Mouse (Mus musculus): ENCODE data around the gene Rangap1. TPM values are rescaled to one million over a fixed set of nuclear protein-coding genes. Genes with fewer than 3 reads are reported as not detected.

Rangap1 gene
- polyA plus RNA-seq, 1 experiment from 2014 or later: 166 TPM

- Histone ChIP-seq H3K4me1 (replicated peaks) (peaks cover under 1% of the 10 kb centered on the region; the same call in 1 of the 2 replicates), H3K27ac (no peak overlapping the region), H3K36me3 (peaks cover 76% of the 10 kb centered on the region), H3K27me3 (ENCODE audit: insufficient read depth, poor library complexity, severe bottlenecking) (no peaks in the 10 kb centered on the region), H3K4me3 (no peak overlapping the region), H3K9me3 (no peaks in the 10 kb centered on the region)
- 89% methylated on average over 4 of the region's 4 CpGs for WGBS
- DNase-seq (ENCODE audit: low spot score): peak; percentile 40
These were observed 75.1 kb downstream of the Rangap1 start for GRCm38 (mm10) chr15:81670231-81670640.

GRCm38 (mm10) chr15:81666957-81667356 lies 78.4 kb downstream of the Rangap1 start:
- Histone ChIP-seq H3K4me3 (no peak overlapping the region), H3K27ac (no peak overlapping the region), H3K4me1 (replicated peaks) (peaks cover 14% of the 10 kb centered on the region), H3K9me3 (no peaks in the 10 kb centered on the region), H3K27me3 (ENCODE audit: insufficient read depth, poor library complexity, severe bottlenecking) (no peaks in the 10 kb centered on the region), H3K36me3 (peaks cover 51% of the 10 kb centered on the region)
- no peak for DNase-seq (ENCODE audit: low spot score)
- 88% methylated on average over 10 of the region's 10 CpGs for WGBS

- WGBS: under 1% methylated on average over 55 of the region's 55 CpGs
- peak; percentile 93 for DNase-seq (ENCODE audit: low spot score)
- Histone ChIP-seq H3K9me3 (no peaks in the 10 kb centered on the region), H3K27me3 (ENCODE audit: insufficient read depth, poor library complexity, severe bottlenecking) (no peaks in the 10 kb centered on the region), H3K4me3 (peak within 1 kb of the TSS; percentile 91), H3K27ac (peak within 1 kb of the TSS; percentile 89), H3K36me3 (peaks cover 22% of the 10 kb centered on the region), H3K4me1 (replicated peaks) (peaks cover 14% of the 10 kb centered on the region)
These were observed 81.4 kb downstream of the Rangap1 start, which contains the start of gene L3mbtl2 for GRCm38 (mm10) chr15:81663697-81664561. Gene L3mbtl2, plus strand, starts transcription at chr15:81663889.

GRCm38 (mm10) chr15:81663281-81663680 lies 82.0 kb downstream of the Rangap1 start:
- DNase-seq (ENCODE audit: low spot score): no peak
- Histone ChIP-seq H3K27me3 (ENCODE audit: insufficient read depth, poor library complexity, severe bottlenecking) (no peaks in the 10 kb centered on the region), H3K9me3 (no peaks in the 10 kb centered on the region), H3K4me1 (replicated peaks) (peaks cover 14% of the 10 kb centered on the region), H3K36me3 (peaks cover 16% of the 10 kb centered on the region), H3K27ac (peak overlapping the region; percentile 89; the same call in 1 of the 2 replicates), H3K4me3 (peak overlapping the region; percentile 91)
- 65% methylated on average over 10 of the region's 10 CpGs for WGBS

GRCm38 (mm10) chr15:81661701-81662100 lies 83.6 kb downstream of the Rangap1 start:
- no peaks in the 10 kb centered on the region for H3K9me3 ChIP-seq
- peaks cover 14% of the 10 kb centered on the region for H3K4me1 ChIP-seq (replicated peaks)
- H3K27ac ChIP-seq: no peak overlapping the region
- 95% methylated on average over 2 of the region's 2 CpGs for WGBS
- DNase-seq (ENCODE audit: low spot score): no peak
- H3K27me3 ChIP-seq (ENCODE audit: insufficient read depth, poor library complexity, severe bottlenecking): no peaks in the 10 kb centered on the region
- H3K4me3 ChIP-seq: no peak overlapping the region
- H3K36me3 ChIP-seq: peaks cover under 1% of the 10 kb centered on the region; the same call in 1 of the 2 replicates

Other genes with a start within 250 kb of the Rangap1 start
- gene Ep300, start 160.2 kb downstream of the Rangap1 start, polyA plus RNA-seq (2016; fragmentation: Nextera tagmentation; extraction: Ambion mirVana): 17.7 and 20.4 TPM in 2 replicates
- gene L3mbtl2, start 81.6 kb downstream of the Rangap1 start, polyA plus RNA-seq (2016; fragmentation: Nextera tagmentation; extraction: Ambion mirVana): 41.9 and 44.9 TPM in 2 replicates
- 1.7 and 2.5 TPM in 2 replicates for gene Chadl, start 48.2 kb downstream of the Rangap1 start, polyA plus RNA-seq (2016; fragmentation: Nextera tagmentation; extraction: Ambion mirVana)
- gene Zc3h7b, start 473 bp downstream of the Rangap1 start, polyA plus RNA-seq (2016; fragmentation: Nextera tagmentation; extraction: Ambion mirVana): 37.9 and 40.8 TPM in 2 replicates
- gene Tef, start 56.9 kb upstream of the Rangap1 start, polyA plus RNA-seq (2016; fragmentation: Nextera tagmentation; extraction: Ambion mirVana): 16.4 and 19.4 TPM in 2 replicates
- gene Tob2, start 113.3 kb upstream of the Rangap1 start, polyA plus RNA-seq (2016; fragmentation: Nextera tagmentation; extraction: Ambion mirVana): 18.6 and 19.1 TPM in 2 replicates
- gene Phf5a, start 126.4 kb upstream of the Rangap1 start, polyA plus RNA-seq (2016; fragmentation: Nextera tagmentation; extraction: Ambion mirVana): 212 and 249 TPM in 2 replicates
- gene Aco2, start 126.8 kb upstream of the Rangap1 start, polyA plus RNA-seq (2016; fragmentation: Nextera tagmentation; extraction: Ambion mirVana): 157 and 175 TPM in 2 replicates
- gene Polr3h, start 180.7 kb upstream of the Rangap1 start, polyA plus RNA-seq (2016; fragmentation: Nextera tagmentation; extraction: Ambion mirVana): 84.8 and 86.3 TPM in 2 replicates
- 13.8 and 33.7 TPM in 2 replicates for gene Csdc2, start 191.2 kb upstream of the Rangap1 start, polyA plus RNA-seq (2016; fragmentation: Nextera tagmentation; extraction: Ambion mirVana)
- 37.3 and 39.0 TPM in 2 replicates for gene Pmm1, start 215.4 kb upstream of the Rangap1 start, polyA plus RNA-seq (2016; fragmentation: Nextera tagmentation; extraction: Ambion mirVana)
- gene 1700029P11Rik, start 235.0 kb upstream of the Rangap1 start, polyA plus RNA-seq (2016; fragmentation: Nextera tagmentation; extraction: Ambion mirVana): not detected in 2 replicates
- 62.1 and 75.1 TPM in 2 replicates for gene Xrcc6, start 242.3 kb upstream of the Rangap1 start, polyA plus RNA-seq (2016; fragmentation: Nextera tagmentation; extraction: Ambion mirVana)

Measured in hindbrain, embryonic 10.5 days (tissue).